Mouse (Mus musculus) left cerebral cortex, postnatal 4 days (tissue): ENCODE results near the gene Top2a. TPM values are rescaled to one million over a fixed set of nuclear protein-coding genes. Genes with fewer than 3 reads are reported as not detected.
A peak's percentile ranks its signal among the peaks of the same experiment; 100 is the strongest.

Experiments
- DNase-seq: peaks from one replicate; pipeline ENCODE4 v3.0.0-alpha.2; 2022
- intact Hi-C: fragments of 180-260 bp; cut with DNase I; formaldehyde crosslinking; loops from one replicate; pipeline ENCODE4 v1.15.1; 2025
- total RNA-seq, 2 experiments: library from RNA; stranded (reverse); gene quantifications; 2 replicates each; pipeline ENCODE4 v1.2.3; 2021

The Top2a gene
- total RNA-seq, 2 experiments from 2014 or later: 28.2 to 28.4 TPM

- DNase-seq: no peak
- intact Hi-C loops: no loop called here
Measured at GRCm38 (mm10) chr11:98968716-98969495, 55.1 kb downstream of the Top2a start.

GRCm38 (mm10) chr11:98968079-98968478 lies 55.9 kb downstream of the Top2a start:
- intact Hi-C loops: no loop called here
- no peak for DNase-seq

- peak; percentile 88 for DNase-seq
- intact Hi-C loops: no loop called here
Measured at GRCm38 (mm10) chr11:98966499-98967141, 57.4 kb downstream of the Top2a start.

GRCm38 (mm10) chr11:98965416-98966077 lies 58.4 kb downstream of the Top2a start:
- DNase-seq: no peak

GRCm38 (mm10) chr11:98964616-98965415 lies 59.2 kb downstream of the Top2a start:
- intact Hi-C loops: no loop called here
- no peak for DNase-seq

More at GRCm38 (mm10) chr11:98965416-98966077, 58.4 kb downstream of the Top2a start:
- intact Hi-C loops: no loop called here

GRCm38 (mm10) chr11:98964201-98964615 lies 59.8 kb downstream of the Top2a start:
- no peak for DNase-seq
- intact Hi-C loops: no loop called here

GRCm38 (mm10) chr11:98963191-98964021 lies 60.6 kb downstream of the Top2a start:
- intact Hi-C loops: no loop called here
- DNase-seq: peak; percentile 83

- intact Hi-C loops: no loop called here
- no peak for DNase-seq
Measured at GRCm38 (mm10) chr11:98962421-98963095, 61.4 kb downstream of the Top2a start.

- DNase-seq: no peak
- intact Hi-C loops: no loop called here
Measured at GRCm38 (mm10) chr11:98961766-98962165, 62.2 kb downstream of the Top2a start.

GRCm38 (mm10) chr11:98961051-98961592 lies 62.9 kb downstream of the Top2a start:
- no peak for DNase-seq
- intact Hi-C loops: no loop called here

- intact Hi-C loops: no loop called here
Measured at GRCm38 (mm10) chr11:98960313-98960906, 63.6 kb downstream of the Top2a start.

GRCm38 (mm10) chr11:98959437-98960312 lies 64.3 kb downstream of the Top2a start:
- intact Hi-C loops: no loop called here
- no peak for DNase-seq

More at GRCm38 (mm10) chr11:98960313-98960906, 63.6 kb downstream of the Top2a start:
- DNase-seq: peak; percentile 52

GRCm38 (mm10) chr11:98956340-98956739 lies 67.6 kb downstream of the Top2a start:
- intact Hi-C loops: no loop called here
- DNase-seq: no peak

- peak; percentile 36 for DNase-seq
Measured at GRCm38 (mm10) chr11:98955707-98956235, 68.2 kb downstream of the Top2a start.

GRCm38 (mm10) chr11:98954801-98955706 lies 68.9 kb downstream of the Top2a start:
- intact Hi-C loops: no loop called here
- no peak for DNase-seq

More at GRCm38 (mm10) chr11:98955707-98956235, 68.2 kb downstream of the Top2a start:
- intact Hi-C loops: no loop called here

GRCm38 (mm10) chr11:98954373-98954772 lies 69.6 kb downstream of the Top2a start:
- intact Hi-C loops: no loop called here
- DNase-seq: peak; percentile 79
